Mouse (Mus musculus): ENCODE results near the gene Fhit. TPM values are rescaled to one million over a fixed set of nuclear protein-coding genes. Genes with fewer than 3 reads are reported as not detected.

Fhit gene
- polyA plus RNA-seq, 1 experiment from 2014 or later = 4.6 TPM

GRCm38 (mm10) chr14:10344064-10344463 is 817.8 kb downstream of the Fhit start:
- Histone ChIP-seq H3K27me3 (replicated peaks) (no peaks in the 10 kb centered on the region), H3K27ac (ENCODE audit: poor library complexity, severe bottlenecking) (no peak overlapping the region), H3K36me3 (no peaks in the 10 kb centered on the region), H3K4me1 (replicated peaks) (no peaks in the 10 kb centered on the region), H3K4me3 (no peak overlapping the region), H3K9me3 (replicated peaks) (no peaks in the 10 kb centered on the region), H3K4me2 (no peak overlapping the region), H3K9ac (no peak overlapping the region)
- ATAC-seq (ENCODE audit: insufficient number of reproducible peaks, low FRiP score) = no peak
- WGBS = 48% methylated on average over 1 of the region's 1 CpGs

GRCm38 (mm10) chr14:10316764-10317163 is 845.1 kb downstream of the Fhit start:
- Histone ChIP-seq H3K4me1 (replicated peaks) (no peaks in the 10 kb centered on the region), H3K9ac (no peak overlapping the region), H3K36me3 (no peaks in the 10 kb centered on the region), H3K4me3 (no peak overlapping the region), H3K9me3 (replicated peaks) (no peaks in the 10 kb centered on the region), H3K27me3 (replicated peaks) (no peaks in the 10 kb centered on the region), H3K27ac (ENCODE audit: poor library complexity, severe bottlenecking) (no peak overlapping the region), H3K4me2 (no peak overlapping the region)
- 67% methylated on average over 3 of the region's 3 CpGs for WGBS
- ATAC-seq (ENCODE audit: insufficient number of reproducible peaks, low FRiP score) = no peak

- Histone ChIP-seq H3K4me3 (no peak overlapping the region), H3K4me2 (no peak overlapping the region), H3K27me3 (replicated peaks) (no peaks in the 10 kb centered on the region), H3K4me1 (replicated peaks) (no peaks in the 10 kb centered on the region), H3K27ac (ENCODE audit: poor library complexity, severe bottlenecking) (no peak overlapping the region), H3K9me3 (replicated peaks) (no peaks in the 10 kb centered on the region), H3K9ac (no peak overlapping the region), H3K36me3 (no peaks in the 10 kb centered on the region)
- WGBS = 65% methylated on average over 1 of the region's 1 CpGs
- no peak for ATAC-seq (ENCODE audit: insufficient number of reproducible peaks, low FRiP score)
Observed at GRCm38 (mm10) chr14:10312190-10312589, 849.6 kb downstream of the Fhit start.

- H3K27ac ChIP-seq (ENCODE audit: poor library complexity, severe bottlenecking) = no peak overlapping the region
- H3K4me1 ChIP-seq (replicated peaks) = no peaks in the 10 kb centered on the region
- no peaks in the 10 kb centered on the region for H3K27me3 ChIP-seq (replicated peaks)
- H3K9ac ChIP-seq = no peak overlapping the region
- no peak overlapping the region for H3K4me2 ChIP-seq
- no peaks in the 10 kb centered on the region for H3K9me3 ChIP-seq (replicated peaks)
- H3K4me3 ChIP-seq = no peak overlapping the region
- no peaks in the 10 kb centered on the region for H3K36me3 ChIP-seq
- ATAC-seq (ENCODE audit: insufficient number of reproducible peaks, low FRiP score) = no peak
Observed at GRCm38 (mm10) chr14:10305286-10305685, 856.5 kb downstream of the Fhit start.

GRCm38 (mm10) chr14:10301497-10301896 is 860.3 kb downstream of the Fhit start:
- Histone ChIP-seq H3K27me3 (replicated peaks) (no peaks in the 10 kb centered on the region), H3K4me3 (no peak overlapping the region), H3K27ac (ENCODE audit: poor library complexity, severe bottlenecking) (no peak overlapping the region), H3K4me2 (no peak overlapping the region), H3K9ac (no peak overlapping the region), H3K9me3 (replicated peaks) (no peaks in the 10 kb centered on the region), H3K4me1 (replicated peaks) (no peaks in the 10 kb centered on the region), H3K36me3 (no peaks in the 10 kb centered on the region)
- WGBS = 41% methylated on average over 1 of the region's 1 CpGs
- no peak for ATAC-seq (ENCODE audit: insufficient number of reproducible peaks, low FRiP score)

- Histone ChIP-seq H3K9me3 (replicated peaks) (no peaks in the 10 kb centered on the region), H3K27me3 (replicated peaks) (no peaks in the 10 kb centered on the region), H3K36me3 (no peaks in the 10 kb centered on the region), H3K4me3 (no peak overlapping the region), H3K4me1 (replicated peaks) (no peaks in the 10 kb centered on the region), H3K27ac (ENCODE audit: poor library complexity, severe bottlenecking) (no peak overlapping the region), H3K4me2 (no peak overlapping the region), H3K9ac (no peak overlapping the region)
- WGBS = 74% methylated on average over 3 of the region's 3 CpGs
- no peak for ATAC-seq (ENCODE audit: insufficient number of reproducible peaks, low FRiP score)
Observed at GRCm38 (mm10) chr14:10300914-10301313, 860.9 kb downstream of the Fhit start.

- H3K9ac ChIP-seq = no peak overlapping the region
- no peak overlapping the region for H3K4me2 ChIP-seq
- H3K4me3 ChIP-seq = no peak overlapping the region
- H3K9me3 ChIP-seq (replicated peaks) = no peaks in the 10 kb centered on the region
- no peak overlapping the region for H3K27ac ChIP-seq (ENCODE audit: poor library complexity, severe bottlenecking)
- no peak for ATAC-seq (ENCODE audit: insufficient number of reproducible peaks, low FRiP score)
- H3K4me1 ChIP-seq (replicated peaks) = no peaks in the 10 kb centered on the region
- H3K36me3 ChIP-seq = no peaks in the 10 kb centered on the region
- WGBS = 86% methylated on average over 2 of the region's 2 CpGs
- H3K27me3 ChIP-seq (replicated peaks) = no peaks in the 10 kb centered on the region
Observed at GRCm38 (mm10) chr14:10299030-10299429, 862.8 kb downstream of the Fhit start.

- Histone ChIP-seq H3K27me3 (replicated peaks) (no peaks in the 10 kb centered on the region), H3K9me3 (replicated peaks) (no peaks in the 10 kb centered on the region), H3K36me3 (no peaks in the 10 kb centered on the region), H3K4me3 (no peak overlapping the region), H3K4me2 (no peak overlapping the region), H3K4me1 (replicated peaks) (peaks cover 4% of the 10 kb centered on the region; the same call in 1 of the 2 replicates), H3K27ac (ENCODE audit: poor library complexity, severe bottlenecking) (no peak overlapping the region), H3K9ac (no peak overlapping the region)
- WGBS = 69% methylated on average over 5 of the region's 5 CpGs
- ATAC-seq (ENCODE audit: insufficient number of reproducible peaks, low FRiP score) = no peak
Observed at GRCm38 (mm10) chr14:10289043-10289442, 872.8 kb downstream of the Fhit start.

- Histone ChIP-seq H3K4me2 (no peak overlapping the region), H3K27me3 (replicated peaks) (no peaks in the 10 kb centered on the region), H3K4me1 (replicated peaks) (peaks cover 4% of the 10 kb centered on the region; the same call in 1 of the 2 replicates), H3K9ac (no peak overlapping the region), H3K27ac (ENCODE audit: poor library complexity, severe bottlenecking) (no peak overlapping the region), H3K9me3 (replicated peaks) (no peaks in the 10 kb centered on the region), H3K4me3 (no peak overlapping the region), H3K36me3 (no peaks in the 10 kb centered on the region)
- 78% methylated on average over 6 of the region's 6 CpGs for WGBS
- no peak for ATAC-seq (ENCODE audit: insufficient number of reproducible peaks, low FRiP score)
Observed at GRCm38 (mm10) chr14:10286027-10286426, 875.8 kb downstream of the Fhit start.

- Histone ChIP-seq H3K4me3 (no peak overlapping the region), H3K4me2 (no peak overlapping the region), H3K4me1 (replicated peaks) (no peaks in the 10 kb centered on the region), H3K9me3 (replicated peaks) (no peaks in the 10 kb centered on the region), H3K27me3 (replicated peaks) (no peaks in the 10 kb centered on the region), H3K36me3 (no peaks in the 10 kb centered on the region), H3K9ac (no peak overlapping the region), H3K27ac (ENCODE audit: poor library complexity, severe bottlenecking) (no peak overlapping the region)
- 76% methylated on average over 5 of the region's 5 CpGs for WGBS
- no peak for ATAC-seq (ENCODE audit: insufficient number of reproducible peaks, low FRiP score)
Observed at GRCm38 (mm10) chr14:10228708-10229107, 933.1 kb downstream of the Fhit start.

- 67% methylated on average over 2 of the region's 2 CpGs for WGBS
Observed at GRCm38 (mm10) chr14:10221847-10222246, 940.0 kb downstream of the Fhit start.

GRCm38 (mm10) chr14:10213216-10213615 is 948.6 kb downstream of the Fhit start:
- no peak for ATAC-seq (ENCODE audit: insufficient number of reproducible peaks, low FRiP score)

More at GRCm38 (mm10) chr14:10221847-10222246, 940.0 kb downstream of the Fhit start:
- H3K27me3 ChIP-seq (replicated peaks) = no peaks in the 10 kb centered on the region
- H3K9ac ChIP-seq = no peak overlapping the region
- H3K36me3 ChIP-seq = no peaks in the 10 kb centered on the region
- H3K4me1 ChIP-seq (replicated peaks) = no peaks in the 10 kb centered on the region
- no peak overlapping the region for H3K4me2 ChIP-seq
- ATAC-seq (ENCODE audit: insufficient number of reproducible peaks, low FRiP score) = no peak
- no peaks in the 10 kb centered on the region for H3K9me3 ChIP-seq (replicated peaks)
- H3K4me3 ChIP-seq = no peak overlapping the region
- no peak overlapping the region for H3K27ac ChIP-seq (ENCODE audit: poor library complexity, severe bottlenecking)

More at GRCm38 (mm10) chr14:10213216-10213615, 948.6 kb downstream of the Fhit start:
- no peak overlapping the region for H3K4me3 ChIP-seq
- H3K36me3 ChIP-seq = no peaks in the 10 kb centered on the region
- H3K9me3 ChIP-seq (replicated peaks) = no peaks in the 10 kb centered on the region
- no peak overlapping the region for H3K9ac ChIP-seq
- H3K4me1 ChIP-seq (replicated peaks) = 0 out of 2 replicates have a peak, but pooled peaks cover 4% of the 10 kb centered on the region
- 35% methylated on average over 4 of the region's 4 CpGs for WGBS
- H3K27me3 ChIP-seq (replicated peaks) = no peaks in the 10 kb centered on the region
- no peak overlapping the region for H3K27ac ChIP-seq (ENCODE audit: poor library complexity, severe bottlenecking)
- H3K4me2 ChIP-seq = no peak overlapping the region
